26 mouse cellular contexts compared by ENCODE assay signal in genomic region chr4:137520346-137520745, GRCm38 (mm10). TPM values are rescaled to one million over a fixed set of nuclear protein-coding genes. Genes with fewer than 3 reads are reported as not detected.
DNase-seq lines count a peak whose midpoint lies in the region; ATAC-seq lines count a peak whose summit lies in the region.
"Had no signal": no experiment of that assay in that cellular context is flagged by ENCODE, and none has a peak within 500 bp of the region (broad histone marks: within the 10 kb centered on the region; RNA-seq: fewer than 3 reads in every experiment).

No protein-coding gene starts in this region.

- H3K36me3 ChIP-seq in kidney, embryonic 16.5 days (ENCODE audit: insufficient read depth, low read length), result peaks cover 94% of the 10 kb centered on the region

- 96% methylated on average over 5 of the region's 5 CpGs for WGBS in kidney, embryonic 16.5 days

- H3K4me2 ChIP-seq in kidney, embryonic 16.5 days (replicated peaks; ENCODE audit: low read depth, low read length), result no peak overlapping the region
- H3K4me2 ChIP-seq: embryonic facial prominence, embryonic 15.5 days; hindbrain, embryonic 12.5 days had no signal

- no peaks in the 10 kb centered on the region for H3K4me1 ChIP-seq in kidney, embryonic 16.5 days (ENCODE audit: insufficient read depth, low read length)
- H3K4me1 ChIP-seq: embryonic facial prominence, embryonic 15.5 days; forebrain, embryonic 10.5 days; hindbrain, embryonic 12.5 days had no signal

- H3K9ac ChIP-seq in kidney, embryonic 16.5 days (replicated peaks; ENCODE audit: low read length), result no peak overlapping the region
- H3K9ac ChIP-seq: embryonic facial prominence, embryonic 15.5 days; hindbrain, embryonic 12.5 days had no signal

- H3K9me3 ChIP-seq in kidney, embryonic 16.5 days (ENCODE audit: low read length), result no peaks in the 10 kb centered on the region
- H3K9me3 ChIP-seq: embryonic facial prominence, embryonic 15.5 days; forebrain, embryonic 10.5 days; heart, embryonic 10.5 days; hindbrain, embryonic 12.5 days had no signal

- H3K4me3 ChIP-seq in kidney, embryonic 16.5 days (ENCODE audit: low read length), result no peak overlapping the region
- H3K4me3 ChIP-seq: embryonic facial prominence, embryonic 15.5 days; erythroblast, embryonic 14.5 days; forebrain, embryonic 10.5 days; heart, embryonic 10.5 days; hindbrain, embryonic 12.5 days had no signal

- H3K27ac ChIP-seq in kidney, embryonic 16.5 days (ENCODE audit: low read length), result no peak overlapping the region
- H3K27ac ChIP-seq: embryonic facial prominence, embryonic 15.5 days; forebrain, embryonic 10.5 days; heart, embryonic 10.5 days; hindbrain, embryonic 12.5 days had no signal

- peak; percentile 34 for DNase-seq in cerebellum, adult 8-10 months
- no peak for DNase-seq in frontal cortex, postnatal 10 days (ENCODE audit: low spot score in 2 of 2)
- peak; percentile 23 to 29 for DNase-seq in right cerebral cortex, adult 2 months (ENCODE audit: low spot score in 2 of 2)
- no peak for DNase-seq in right cerebral cortex, postnatal 25 days
- DNase-seq: adrenal gland, adult 8-10 months; adrenal gland, postnatal 36 days; embryo, embryonic 11 days; heart, adult 18-20 months; heart, postnatal 10 days; heart, postnatal 4 days; kidney, adult 8-10 months had no signal

- no peak for ATAC-seq in cerebellum, adult (ENCODE audit: insufficient number of reproducible peaks, low FRiP score, low TSS enrichment)
- peak; percentile 85 for ATAC-seq in frontal cortex, adult (ENCODE audit: low TSS enrichment)
- ATAC-seq in kidney, embryonic 16.5 days (ENCODE audit: low FRiP score, low TSS enrichment), result no peak
- ATAC-seq: forebrain, embryonic 14.5 days; hindbrain, embryonic 16.5 days; inflammation-experienced regulatory T-cells, adult 6 months; intestine, postnatal 0 days had no signal

- H3K27me3 ChIP-seq in kidney, embryonic 16.5 days (ENCODE audit: insufficient read depth, low read length), result no peaks in the 10 kb centered on the region
- H3K27me3 ChIP-seq: embryonic facial prominence, embryonic 15.5 days; hindbrain, embryonic 12.5 days had no signal

RNA-seq across cellular contexts. Expression of gene Hspg2, which starts 51.8 kb away (rescaled TPM):
- 39.6 and 41.7 TPM in 2 replicates for polyA plus RNA-seq in kidney, embryonic 16.5 days (2015; fragmentation: Nextera tagmentation; extraction: Ambion mirVana)
- polyA plus RNA-seq: inflammation-experienced regulatory T-cells, adult 6 months had no signal

RNA-seq across cellular contexts. Expression of gene Ldlrad2, which starts 54.0 kb away (rescaled TPM):
- not detected in 2 replicates for polyA plus RNA-seq in kidney, embryonic 16.5 days (2015; fragmentation: Nextera tagmentation; extraction: Ambion mirVana)
- polyA plus RNA-seq: brain, embryonic 14.5 days; embryonic facial prominence, embryonic 11.5 days; erythroblast, embryonic 14.5 days; forebrain, embryonic 10.5 days; forebrain, embryonic 14.5 days; heart, embryonic 10.5 days; heart, embryonic 14.5 days; hindbrain, embryonic 12.5 days; inflammation-experienced regulatory T-cells, adult 6 months; intestine, postnatal 0 days had no signal

Comparison
In these comparisons a context has a peak if more than half of its experiments do, and no peak if none do; other contexts are left out.
1. DNase-seq: peak in cerebellum, adult 8-10 months (single experiment) and right cerebral cortex, adult 2 months (2 of 2); none in frontal cortex, postnatal 10 days (0 of 2) and right cerebral cortex, postnatal 25 days (single experiment).